Mouse (Mus musculus) kidney, adult 2 months (tissue): ENCODE measurements at regions not wholly inside any gene's neighbourhood (a gene's known extent, or its start where the extent isn't known, plus 50 kb on each side); places are given as distances from the start of the nearest gene placed in this dataset.

Source experiments
- CTCF ChIP-seq: fragments of 200-500 bp; conservative IDR thresholded peaks from 2 replicates; pipeline ENCODE4 v1.5.1; 2011; ENCODE audit warnings: low read depth, mild to moderate bottlenecking, control low read depth, low read length, moderate library complexity, mixed read lengths; ENCODE audit not compliant: insufficient read depth, insufficient read length
- POLR2A ChIP-seq: fragments of 200-500 bp; IDR thresholded peaks from one replicate; pipeline ENCODE4 v1.6.1; 2011; ENCODE audit warnings: low read depth, low read length, control low read depth

GRCm38 (mm10) chr12:15319647-15320046 is 497.1 kb downstream of the Trib2 start:
- TF ChIP-seq CTCF (no peak), POLR2A (no peak)
